Mouse (Mus musculus) spleen, adult 2 months (tissue): Measurements from ENCODE around the gene Rorc. TPM values are rescaled to one million over a fixed set of nuclear protein-coding genes. Genes with fewer than 3 reads are reported as not detected.

Experiments
- DNase-seq, 2 experiments: peaks; one replicate each; pipeline versions ENCODE4 v3.0.0 to v3.0.0-alpha.2; 2012 to 2021; ENCODE audit warnings: low spot score in 2 of 2, low read depth in 1 of 2
- H3K27ac ChIP-seq: fragments of 200-500 bp; 2 replicates; pipeline ENCODE4 v1.5.1; 2012; ENCODE audit warnings: low read length, inconsistent platforms; ENCODE audit not compliant: insufficient read depth
- H3K27me3 ChIP-seq: fragments of 200-500 bp; 2 replicates; pipeline ENCODE4 v1.6.1; 2012; ENCODE audit warnings: mild to moderate bottlenecking, moderate library complexity, low read length, inconsistent platforms; ENCODE audit not compliant: control insufficient read depth, insufficient read depth
- H3K36me3 ChIP-seq: fragments of 200-500 bp; 2 replicates; pipeline ENCODE4 v1.6.1; 2012; ENCODE audit warnings: mild to moderate bottlenecking, low read length, inconsistent platforms; ENCODE audit not compliant: control insufficient read depth, insufficient read depth
- H3K4me1 ChIP-seq: fragments of 200-500 bp; 2 replicates; pipeline ENCODE4 v1.6.1; 2011; ENCODE audit warnings: inconsistent platforms; ENCODE audit not compliant: control insufficient read depth, insufficient read depth, insufficient read length
- H3K4me3 ChIP-seq: fragments of 200-500 bp; 2 replicates; pipeline ENCODE4 v1.5.1; 2011; ENCODE audit warnings: mild to moderate bottlenecking, inconsistent platforms; ENCODE audit not compliant: insufficient read depth, insufficient read length; ENCODE audit errors: extremely low read depth
- CTCF ChIP-seq: fragments of 200-500 bp; IDR thresholded peaks from 2 replicates; pipeline ENCODE4 v1.5.1; 2011; ENCODE audit warnings: mild to moderate bottlenecking, inconsistent platforms; ENCODE audit not compliant: insufficient read depth, insufficient read length, insufficient replicate concordance; ENCODE audit errors: extremely low read depth
- POLR2A ChIP-seq: fragments of 200-500 bp; IDR thresholded peaks from 2 replicates; pipeline ENCODE4 v1.6.1; 2011; ENCODE audit warnings: low read depth, low read length, inconsistent platforms
- WGBS: fragments of 180-500 bp; shearing (Covaris S2); methylation state at CpG from one replicate; pipeline ENCODE4 v1.1.7; 2018; 5-methylcytosine and 5-hydroxymethylcytosine counted together
- polyA plus RNA-seq: library from polyadenylated mRNA; depleted of rRNA; stranded (reverse); fragments of >200 nt; gene quantifications from 2 replicates; pipeline ENCODE4 v1.2.3, GENCODE M21; 2012

The Rorc gene
- polyA plus RNA-seq, 1 experiment = 1.1 TPM

- Histone ChIP-seq H3K27ac (no peak overlapping the region), H3K27me3 (peaks cover 5% of the 10 kb centered on the region), H3K4me1 (peaks cover 6% of the 10 kb centered on the region; the same call in 1 of the 2 replicates), H3K4me3 (no peak overlapping the region), H3K36me3 (no peaks in the 10 kb centered on the region)
- TF ChIP-seq POLR2A (no peak), CTCF (no peak)
- DNase-seq = no peak
- WGBS = 90% methylated on average over 6 of the region's 6 CpGs
Measured at GRCm38 (mm10) chr3:94367511-94367910, 5.1 kb upstream of the Rorc start.

- no peak for DNase-seq
- no peak for TF ChIP-seq POLR2A
- TF ChIP-seq CTCF = no peak
- 53% methylated on average over 6 of the region's 6 CpGs for WGBS
- Histone ChIP-seq H3K36me3 (no peaks in the 10 kb centered on the region), H3K4me3 (no peak overlapping the region), H3K27ac (no peak overlapping the region), H3K27me3 (peaks cover under 1% of the 10 kb centered on the region), H3K4me1 (peaks cover 6% of the 10 kb centered on the region; the same call in 1 of the 2 replicates)
Measured at GRCm38 (mm10) chr3:94368631-94369030, 4.0 kb upstream of the Rorc start.

- no peaks in the 10 kb centered on the region for H3K36me3 ChIP-seq
- TF ChIP-seq CTCF (no peak), POLR2A (no peak)
- no peaks in the 10 kb centered on the region for H3K4me1 ChIP-seq
- H3K4me3 ChIP-seq = no peak overlapping the region
- no peaks in the 10 kb centered on the region for H3K27me3 ChIP-seq
- no peak for DNase-seq
- 75% methylated on average over 2 of the region's 2 CpGs for WGBS
- H3K27ac ChIP-seq = no peak overlapping the region
Measured at GRCm38 (mm10) chr3:94369709-94370108, 2.9 kb upstream of the Rorc start.

GRCm38 (mm10) chr3:94371637-94372036 lies 957 bp upstream of the Rorc start:
- Histone ChIP-seq H3K4me1 (no peaks in the 10 kb centered on the region), H3K27me3 (no peaks in the 10 kb centered on the region), H3K27ac (no peak overlapping the region), H3K36me3 (no peaks in the 10 kb centered on the region), H3K4me3 (no peak overlapping the region)
- DNase-seq = no peak
- 76% methylated on average over 11 of the region's 11 CpGs for WGBS
- TF ChIP-seq CTCF (no peak), POLR2A (no peak)

GRCm38 (mm10) chr3:94372038-94372437 lies 556 bp upstream of the Rorc start:
- no peak for TF ChIP-seq CTCF
- no peak for TF ChIP-seq POLR2A
- no peaks in the 10 kb centered on the region for H3K4me1 ChIP-seq
- no peak overlapping the region for H3K27ac ChIP-seq
- no peaks in the 10 kb centered on the region for H3K36me3 ChIP-seq
- 46% methylated on average over 3 of the region's 3 CpGs for WGBS
- H3K4me3 ChIP-seq = no peak overlapping the region
- no peak for DNase-seq
- H3K27me3 ChIP-seq = no peaks in the 10 kb centered on the region

- Histone ChIP-seq H3K27me3 (no peaks in the 10 kb centered on the region), H3K4me1 (no peaks in the 10 kb centered on the region), H3K27ac (no peak overlapping the region), H3K4me3 (no peak overlapping the region), H3K36me3 (no peaks in the 10 kb centered on the region)
- DNase-seq = no peak
- 21% methylated on average over 10 of the region's 10 CpGs for WGBS
- TF ChIP-seq POLR2A = no peak
- TF ChIP-seq CTCF = no peak
Measured at GRCm38 (mm10) chr3:94373090-94373489, 496 bp downstream of the Rorc start.

GRCm38 (mm10) chr3:94373597-94374011 lies 1.0 kb downstream of the Rorc start:
- no peak overlapping the region for H3K27ac ChIP-seq
- no peaks in the 10 kb centered on the region for H3K4me1 ChIP-seq
- no peak overlapping the region for H3K4me3 ChIP-seq
- H3K36me3 ChIP-seq = no peaks in the 10 kb centered on the region
- TF ChIP-seq POLR2A = no peak
- TF ChIP-seq CTCF = no peak
- 5% methylated on average over 5 of the region's 5 CpGs for WGBS
- no peak for DNase-seq
- no peaks in the 10 kb centered on the region for H3K27me3 ChIP-seq
